Mouse (Mus musculus): ENCODE measurements around the gene Slco1b2. TPM values are rescaled to one million over a fixed set of nuclear protein-coding genes. Genes with fewer than 3 reads are reported as not detected.
"Not testable (repeated sequence)": the region's sequence is repeated elsewhere in the genome, so short reads cannot be mapped to it uniquely, and the experiment has no call there.

Slco1b2 gene
- under 1 TPM in 1 of 2 experiments, not detected in 1; 0.12 TPM for total RNA-seq (2021)
- long read RNA-seq, experiment 1, result 0 reads
- long read RNA-seq, experiment 2, result 0 reads

DNA sequence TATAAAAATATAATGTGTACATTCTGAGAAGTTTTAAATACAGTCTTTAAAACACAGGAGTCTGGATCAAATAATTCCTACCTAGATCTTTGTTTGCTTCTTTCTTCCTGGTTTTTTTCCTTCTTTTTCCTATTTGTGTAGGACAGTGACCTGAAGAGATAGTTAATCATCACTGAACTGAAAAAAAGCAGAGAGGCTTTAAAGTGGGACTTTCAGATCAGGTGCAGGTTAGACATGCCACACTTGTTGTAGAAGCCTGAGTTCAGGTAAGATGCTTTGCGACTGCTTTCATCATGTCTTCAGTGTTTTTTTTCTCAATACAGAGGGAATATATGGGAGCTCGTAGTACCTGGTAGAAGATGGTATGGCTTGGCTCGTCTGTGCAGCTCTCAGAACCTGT lies at the start of gene Slco1b2:
Gene Slco1b2 (plus strand): TSS at position 228 of the 400 bp plus-strand sequence.
- H3K4me3 ChIP-seq, result no peak within 1 kb of the TSS
- H3K27ac ChIP-seq, result no peak within 1 kb of the TSS
- no peak for DNase-seq (ENCODE audit: low spot score in 2 of 2)
- no peak for TF ChIP-seq CTCF (conservative IDR thresholded peaks at IDR 0.05)

DNA sequence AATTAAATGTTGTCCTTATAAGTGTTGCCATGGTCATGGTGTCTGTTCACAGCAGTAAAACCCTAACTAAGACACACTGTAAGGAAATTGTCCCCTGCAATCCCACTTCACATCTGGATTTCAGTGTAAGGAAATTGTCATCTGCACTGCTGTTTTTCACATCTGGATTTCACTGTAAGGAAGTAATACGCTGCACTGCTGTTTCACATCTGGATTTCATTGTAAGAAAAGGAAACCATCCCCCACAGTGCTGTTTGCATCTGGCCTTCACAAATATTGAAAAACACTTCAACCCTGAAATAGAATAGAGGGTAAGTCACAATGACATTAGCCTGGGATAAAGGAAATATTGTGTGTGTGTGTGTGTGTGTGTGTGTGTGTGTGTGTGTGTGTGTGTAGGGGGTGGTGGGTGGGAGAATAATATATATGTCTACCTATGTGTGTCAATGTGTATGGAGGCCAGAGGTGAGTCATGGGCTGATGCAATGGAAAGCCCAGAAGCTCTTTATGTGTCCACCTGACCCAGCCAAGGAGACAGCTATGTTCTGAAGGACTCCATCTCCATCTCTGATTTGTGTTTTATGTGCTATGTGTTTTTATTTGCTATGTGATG lies 44.4 kb upstream of the Slco1b2 start:
- no peak overlapping the region for H3K4me3 ChIP-seq
- H3K27ac ChIP-seq, result no peak overlapping the region
- TF ChIP-seq CTCF (conservative IDR thresholded peaks at IDR 0.05), result no peak
- DNase-seq (ENCODE audit: low spot score in 2 of 2), result no peak

DNA sequence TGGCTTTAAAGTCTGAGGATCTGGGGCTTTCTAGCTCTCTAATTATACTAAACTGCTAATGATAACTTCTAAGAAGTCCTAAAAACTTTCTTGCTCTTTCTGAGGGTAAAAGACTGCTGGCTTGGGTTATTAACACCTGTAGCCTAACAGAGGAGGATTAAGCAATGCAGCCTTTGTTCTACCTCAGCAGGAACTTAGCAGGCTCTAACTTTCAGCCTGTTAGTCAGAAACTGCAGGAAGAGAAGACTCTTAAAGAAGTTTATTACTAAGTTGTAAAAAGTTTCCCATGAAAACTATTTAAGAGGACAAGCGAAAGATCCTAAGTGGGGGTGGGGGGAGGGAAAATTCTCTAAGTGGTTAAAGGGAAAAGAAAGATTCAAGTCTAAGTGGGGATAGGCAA lies 39.3 kb upstream of the Slco1b2 start:
- no peak overlapping the region for H3K27ac ChIP-seq
- H3K4me3 ChIP-seq, result no peak overlapping the region
- no peak for DNase-seq (ENCODE audit: low spot score in 2 of 2)
- TF ChIP-seq CTCF (conservative IDR thresholded peaks at IDR 0.05), result no peak

DNA sequence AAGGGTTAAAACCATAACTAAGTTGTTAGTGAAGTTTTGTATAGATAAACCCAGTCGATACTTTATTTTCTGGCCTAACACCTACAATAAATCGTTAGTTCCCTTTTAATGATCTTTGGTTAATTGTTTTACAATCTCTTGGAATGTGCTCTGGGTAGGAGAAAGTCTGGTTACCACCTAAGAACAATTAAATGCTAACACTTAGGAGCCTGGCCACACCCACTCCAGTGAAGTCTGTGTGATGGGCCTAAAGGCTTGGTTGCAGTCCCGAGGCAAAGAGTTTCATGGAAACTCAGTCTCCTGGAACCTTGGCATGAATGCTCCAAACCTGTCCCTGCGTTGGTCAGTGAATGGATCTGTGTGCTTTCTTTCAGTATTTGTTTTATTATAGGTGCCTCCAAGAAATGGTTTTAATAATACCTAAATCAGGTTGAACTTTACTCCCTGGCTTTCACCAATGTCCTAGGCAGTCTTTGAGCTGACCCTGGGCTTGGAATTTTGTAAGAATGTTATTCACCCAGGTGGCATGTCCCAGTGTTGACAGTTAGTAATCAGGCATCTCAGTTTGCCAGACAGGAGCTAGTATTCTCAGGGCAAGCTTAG lies 38.6 kb upstream of the Slco1b2 start:
- not testable (repeated sequence) for H3K27ac ChIP-seq; H3K4me3 ChIP-seq; DNase-seq (ENCODE audit: low spot score in 2 of 2)

DNA sequence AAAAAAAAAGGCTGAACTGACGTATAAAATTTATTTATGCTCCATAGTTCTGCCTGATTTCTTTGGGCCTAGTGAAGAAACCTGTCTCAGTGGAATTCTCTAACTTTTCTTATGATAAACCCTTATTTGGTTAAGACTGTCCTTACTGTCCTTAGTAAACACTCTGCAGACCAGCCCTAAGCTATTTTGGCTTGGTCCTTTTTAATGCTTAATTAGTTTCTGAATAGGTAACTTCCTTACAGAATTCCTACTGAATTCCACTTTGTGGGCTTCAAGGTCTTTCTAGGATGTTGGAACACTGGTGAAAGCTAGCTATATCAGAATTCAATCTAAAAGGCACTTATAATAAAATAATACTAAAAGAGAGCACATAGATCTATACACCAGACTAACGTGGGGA lies 33.2 kb upstream of the Slco1b2 start:
- DNase-seq (ENCODE audit: low spot score in 2 of 2), result no peak
- no peak overlapping the region for H3K27ac ChIP-seq
- TF ChIP-seq CTCF (conservative IDR thresholded peaks at IDR 0.05), result no peak
- no peak overlapping the region for H3K4me3 ChIP-seq

DNA sequence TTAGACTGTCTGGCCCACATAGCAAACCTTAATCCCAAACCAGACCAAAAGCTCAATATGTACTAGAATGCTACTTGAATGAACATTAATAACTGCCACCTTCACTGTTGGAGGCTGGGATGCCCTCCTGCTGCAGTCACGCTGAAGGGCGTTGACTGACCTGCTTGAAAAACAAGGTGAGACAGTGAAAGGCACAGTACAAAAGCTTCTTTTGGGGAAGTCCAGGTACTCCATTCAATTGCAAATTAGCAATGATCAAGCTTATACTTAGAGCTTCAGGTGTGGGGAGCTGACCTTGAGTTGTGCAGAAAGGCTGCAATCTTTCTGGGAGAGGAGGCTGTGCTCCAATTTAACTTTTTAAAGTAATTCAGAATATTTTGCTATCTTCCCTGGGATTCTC lies 32.3 kb upstream of the Slco1b2 start:
- TF ChIP-seq CTCF (conservative IDR thresholded peaks at IDR 0.05), result no peak
- Histone ChIP-seq H3K4me3 (no peak overlapping the region), H3K27ac (no peak overlapping the region)
- DNase-seq (ENCODE audit: low spot score in 2 of 2), result no peak

DNA sequence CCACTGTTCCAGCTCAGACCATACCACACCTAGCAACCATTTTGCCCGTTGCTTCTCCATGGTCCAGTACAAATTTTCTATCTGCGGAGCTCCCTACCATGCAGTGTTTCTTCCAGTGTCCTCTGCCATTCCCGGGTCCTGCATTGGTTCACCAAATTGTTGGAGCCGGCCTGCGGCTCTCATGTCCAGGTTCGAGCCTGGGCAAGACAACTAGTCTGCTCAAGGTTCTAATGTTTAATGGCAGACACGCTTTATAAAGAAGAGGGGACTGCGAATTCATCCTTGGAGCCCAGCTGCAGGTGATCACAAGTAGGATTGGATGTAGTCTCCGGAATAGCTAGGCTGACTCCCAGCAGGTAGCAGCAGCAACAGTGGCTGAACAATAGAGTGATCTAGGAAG lies 28.4 kb upstream of the Slco1b2 start:
- DNase-seq (ENCODE audit: low spot score in 2 of 2), result no peak
- no peak overlapping the region for H3K27ac ChIP-seq
- TF ChIP-seq CTCF (conservative IDR thresholded peaks at IDR 0.05), result no peak
- no peak overlapping the region for H3K4me3 ChIP-seq

DNA sequence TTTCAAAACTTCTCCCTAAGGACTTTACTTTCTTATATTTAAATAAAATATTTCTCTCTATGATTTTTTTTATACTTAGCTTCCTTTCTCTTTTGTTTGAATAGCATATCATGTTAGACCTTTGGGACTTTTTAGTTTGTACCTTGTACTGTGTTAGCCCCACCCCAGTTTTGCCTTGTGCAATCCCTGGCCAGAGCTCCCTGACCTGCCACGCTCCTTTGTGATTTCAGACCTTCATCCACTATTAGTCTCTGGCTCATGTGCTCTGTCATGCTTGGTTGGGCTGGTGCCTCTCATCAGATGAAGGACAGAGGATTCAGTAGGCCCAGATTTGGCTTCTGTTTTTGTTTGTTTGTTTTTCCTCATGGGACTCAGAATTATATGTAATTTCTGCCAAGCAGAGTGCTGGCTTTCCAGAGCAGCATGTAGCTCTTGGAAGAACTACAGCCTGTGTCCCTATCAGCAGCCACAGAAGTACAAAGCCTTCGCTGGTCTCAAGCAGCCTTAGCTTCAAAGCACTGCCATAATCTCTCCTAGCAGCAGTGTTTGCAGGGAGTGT lies 18.5 kb upstream of the Slco1b2 start:
- TF ChIP-seq CTCF (conservative IDR thresholded peaks at IDR 0.05), result no peak
- H3K4me3 ChIP-seq, result no peak overlapping the region
- no peak overlapping the region for H3K27ac ChIP-seq
- no peak for DNase-seq (ENCODE audit: low spot score in 2 of 2)

DNA sequence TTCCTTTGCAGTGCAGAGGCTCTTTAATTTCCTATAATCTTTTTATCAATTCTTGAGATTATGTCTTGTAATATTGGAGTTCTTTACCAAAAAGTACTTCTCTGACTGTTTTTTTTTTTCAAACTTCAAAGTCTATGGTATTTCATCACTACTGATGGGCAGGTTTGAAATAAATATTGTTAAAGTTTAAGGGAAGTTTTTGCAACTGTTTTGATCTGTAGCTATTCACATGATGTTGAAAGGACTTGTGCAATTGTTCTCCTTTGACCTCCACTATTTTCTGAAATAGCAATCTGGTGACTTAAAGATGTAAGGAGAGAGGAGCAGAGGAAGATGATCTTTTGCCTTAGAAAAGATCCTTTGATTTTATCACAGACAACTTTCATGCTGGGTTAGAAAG lies 15.3 kb upstream of the Slco1b2 start:
- no peak for TF ChIP-seq CTCF (conservative IDR thresholded peaks at IDR 0.05)

DNA sequence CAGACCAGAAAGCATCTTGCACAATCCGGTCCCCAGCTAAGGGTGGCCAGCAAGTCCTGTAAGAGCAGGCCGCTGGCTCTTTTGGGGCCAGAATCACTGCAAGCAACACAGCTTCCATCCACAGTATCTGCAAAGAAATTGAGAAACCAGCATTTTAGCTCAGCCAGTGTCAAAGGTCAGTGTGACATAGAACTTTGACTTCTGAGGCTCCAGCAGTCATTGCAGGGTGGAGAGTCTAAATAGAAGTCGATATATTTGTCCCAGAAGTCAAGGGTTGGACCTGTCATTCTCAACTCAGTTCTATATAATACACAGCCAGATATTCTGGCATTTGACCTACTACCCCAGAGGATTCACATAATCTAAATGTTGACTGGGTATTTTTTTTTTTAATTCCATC lies 14.0 kb upstream of the Slco1b2 start:
- TF ChIP-seq CTCF (conservative IDR thresholded peaks at IDR 0.05), result no peak

More for the DNA sequence above, 15.3 kb upstream of the Slco1b2 start:
- H3K27ac ChIP-seq, result no peak overlapping the region
- no peak overlapping the region for H3K4me3 ChIP-seq
- DNase-seq (ENCODE audit: low spot score in 2 of 2), result no peak

DNA sequence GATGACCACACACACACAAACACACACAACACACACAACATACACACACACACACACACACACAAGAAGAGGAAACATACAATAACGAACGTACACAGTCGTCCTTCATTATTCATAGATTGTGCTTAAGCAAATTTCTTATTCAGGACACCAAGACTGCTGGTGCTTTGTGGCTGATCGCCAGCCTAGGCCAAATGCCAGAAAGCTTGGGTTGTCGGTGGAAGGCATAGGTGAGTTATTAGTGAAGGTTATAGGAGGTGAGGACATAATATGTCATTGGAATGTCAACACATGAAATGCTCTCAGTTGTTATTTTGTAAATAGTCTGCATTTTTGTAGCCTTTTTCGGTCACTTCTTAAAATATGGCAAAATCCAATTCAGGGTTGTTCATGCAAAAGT lies 3.6 kb downstream of the Slco1b2 start:
- Histone ChIP-seq H3K4me3 (no peak overlapping the region), H3K27ac (no peak overlapping the region)
- DNase-seq (ENCODE audit: low spot score in 2 of 2), result no peak
- no peak for TF ChIP-seq CTCF (conservative IDR thresholded peaks at IDR 0.05)

More for the DNA sequence above, 14.0 kb upstream of the Slco1b2 start:
- DNase-seq (ENCODE audit: low spot score in 2 of 2), result no peak
- no peak overlapping the region for H3K4me3 ChIP-seq
- no peak overlapping the region for H3K27ac ChIP-seq

DNA sequence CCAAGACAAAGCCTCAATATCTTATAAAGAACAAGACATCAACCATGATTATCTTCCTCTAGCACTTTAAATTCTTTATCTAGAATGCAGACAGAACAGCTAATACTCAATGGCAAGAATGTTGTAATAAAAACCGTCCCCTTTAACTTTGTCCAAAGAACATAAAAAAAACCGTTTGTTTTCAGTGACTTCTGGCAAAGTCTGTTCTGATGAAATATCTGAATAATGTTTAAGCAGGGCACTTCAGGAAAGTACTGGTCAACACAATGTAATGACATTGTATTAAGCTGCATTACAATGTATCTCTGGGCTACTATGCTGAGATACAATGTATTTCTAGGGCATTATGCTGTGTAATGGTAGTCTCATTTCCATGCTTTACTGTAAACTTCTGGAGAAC lies 5.9 kb downstream of the Slco1b2 start:
- no peak for DNase-seq (ENCODE audit: low spot score in 2 of 2)
- Histone ChIP-seq H3K27ac (no peak overlapping the region), H3K4me3 (no peak overlapping the region)
- TF ChIP-seq CTCF (conservative IDR thresholded peaks at IDR 0.05), result no peak

DNA sequence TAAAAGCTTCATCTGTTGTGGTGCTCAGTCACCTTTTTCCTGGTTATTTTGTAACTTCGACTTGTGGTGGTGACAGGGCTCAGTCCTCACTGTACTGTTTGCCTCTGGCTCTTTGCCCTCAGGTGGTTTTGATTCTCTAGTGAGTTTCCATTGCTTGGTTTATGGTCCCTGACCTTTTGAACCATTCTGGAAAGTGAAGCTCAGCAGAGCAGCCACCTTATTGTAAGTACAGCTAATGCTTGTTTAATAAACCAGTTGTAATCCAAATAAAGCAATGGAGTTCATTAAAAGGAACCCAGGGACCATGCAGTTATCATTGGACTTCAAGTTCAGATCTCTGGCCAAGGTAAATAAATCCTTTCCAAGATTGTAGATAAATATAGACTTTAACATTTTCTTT lies 11.3 kb downstream of the Slco1b2 start:
- Histone ChIP-seq H3K27ac (no peak overlapping the region), H3K4me3 (no peak overlapping the region)
- no peak for DNase-seq (ENCODE audit: low spot score in 2 of 2)
- TF ChIP-seq CTCF (conservative IDR thresholded peaks at IDR 0.05), result no peak

DNA sequence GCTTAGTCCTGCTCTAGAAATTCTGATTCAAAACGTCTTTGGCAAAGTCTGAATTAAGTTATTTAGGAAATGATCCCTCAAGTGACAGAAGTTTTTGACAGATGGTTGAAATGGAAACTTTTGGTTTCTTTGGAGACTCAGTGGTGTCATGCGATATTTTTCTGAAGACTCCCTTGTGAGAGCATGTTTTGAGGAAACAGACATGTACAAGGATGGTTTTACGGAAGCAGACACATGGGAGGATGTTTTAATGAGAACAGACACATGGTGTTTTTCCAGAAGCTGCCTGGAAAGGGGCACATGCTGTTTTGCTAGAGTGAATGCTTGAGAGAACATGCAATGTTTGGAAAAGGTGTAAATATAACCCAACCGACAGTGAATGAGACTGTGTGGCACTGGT lies 57.7 kb downstream of the Slco1b2 start:
- no peak overlapping the region for H3K27ac ChIP-seq
- H3K4me3 ChIP-seq, result no peak overlapping the region
- TF ChIP-seq CTCF (conservative IDR thresholded peaks at IDR 0.05), result no peak
- peak; percentile 13 to 45 for DNase-seq (ENCODE audit: low spot score in 2 of 2)
